Mouse (Mus musculus) T-cell, adult 2 months (primary cell): Measurements from ENCODE around the gene Hoxa9.
A peak's percentile ranks its signal among the peaks of the same experiment; 100 is the strongest.

Experiments
- DNase-seq: peaks from one replicate; pipeline ENCODE4 v3.0.0; 2022; ENCODE audit warnings: low spot score

The Hoxa9 gene

GRCm38 (mm10) chr6:52261751-52262462, 31.0 kb upstream of the Hoxa9 start:
- DNase-seq, result no peak

- DNase-seq, result no peak
These were observed 30.0 kb upstream of the Hoxa9 start, which contains the start of gene Hoxa13 for GRCm38 (mm10) chr6:52260654-52261575. Hoxa13 (minus strand) TSS chr6:52260880.

GRCm38 (mm10) chr6:52259811-52260261, 28.9 kb upstream of the Hoxa9 start:
- DNase-seq, result no peak

GRCm38 (mm10) chr6:52259081-52259790, 28.3 kb upstream of the Hoxa9 start:
- DNase-seq, result no peak

GRCm38 (mm10) chr6:52256956-52257355, 26.1 kb upstream of the Hoxa9 start:
- DNase-seq, result peak; percentile 74

- DNase-seq, result no peak
These were observed 22.9 kb upstream of the Hoxa9 start for GRCm38 (mm10) chr6:52253511-52254500.

- DNase-seq, result no peak
These were observed 22.0 kb upstream of the Hoxa9 start for GRCm38 (mm10) chr6:52252775-52253376.

GRCm38 (mm10) chr6:52252016-52252774, 21.3 kb upstream of the Hoxa9 start:
- DNase-seq, result no peak

- DNase-seq, result no peak
These were observed 20.4 kb upstream of the Hoxa9 start for GRCm38 (mm10) chr6:52251177-52251879.

GRCm38 (mm10) chr6:52249826-52250225, 18.9 kb upstream of the Hoxa9 start:
- DNase-seq, result no peak

DNA sequence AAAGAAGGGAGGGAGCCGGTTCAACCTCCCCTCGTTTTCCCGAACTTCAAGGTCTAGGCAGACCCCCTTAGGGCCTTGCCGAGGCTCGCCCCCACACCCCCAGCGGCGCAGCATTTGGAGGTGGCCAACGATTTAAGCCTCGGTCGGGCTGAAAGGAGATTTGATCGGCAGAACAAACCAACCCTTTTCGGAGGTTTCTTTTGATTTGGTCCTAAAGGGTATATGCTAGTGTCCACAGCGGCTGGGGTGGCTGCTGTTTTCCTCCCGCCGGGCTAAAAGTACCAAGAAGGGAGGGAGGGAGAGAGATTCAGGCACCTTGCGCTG, 18.5 kb upstream of the Hoxa9 start:
- DNase-seq, result no peak

GRCm38 (mm10) chr6:52248638-52249414, 17.9 kb upstream of the Hoxa9 start:
- no peak for DNase-seq

DNA sequence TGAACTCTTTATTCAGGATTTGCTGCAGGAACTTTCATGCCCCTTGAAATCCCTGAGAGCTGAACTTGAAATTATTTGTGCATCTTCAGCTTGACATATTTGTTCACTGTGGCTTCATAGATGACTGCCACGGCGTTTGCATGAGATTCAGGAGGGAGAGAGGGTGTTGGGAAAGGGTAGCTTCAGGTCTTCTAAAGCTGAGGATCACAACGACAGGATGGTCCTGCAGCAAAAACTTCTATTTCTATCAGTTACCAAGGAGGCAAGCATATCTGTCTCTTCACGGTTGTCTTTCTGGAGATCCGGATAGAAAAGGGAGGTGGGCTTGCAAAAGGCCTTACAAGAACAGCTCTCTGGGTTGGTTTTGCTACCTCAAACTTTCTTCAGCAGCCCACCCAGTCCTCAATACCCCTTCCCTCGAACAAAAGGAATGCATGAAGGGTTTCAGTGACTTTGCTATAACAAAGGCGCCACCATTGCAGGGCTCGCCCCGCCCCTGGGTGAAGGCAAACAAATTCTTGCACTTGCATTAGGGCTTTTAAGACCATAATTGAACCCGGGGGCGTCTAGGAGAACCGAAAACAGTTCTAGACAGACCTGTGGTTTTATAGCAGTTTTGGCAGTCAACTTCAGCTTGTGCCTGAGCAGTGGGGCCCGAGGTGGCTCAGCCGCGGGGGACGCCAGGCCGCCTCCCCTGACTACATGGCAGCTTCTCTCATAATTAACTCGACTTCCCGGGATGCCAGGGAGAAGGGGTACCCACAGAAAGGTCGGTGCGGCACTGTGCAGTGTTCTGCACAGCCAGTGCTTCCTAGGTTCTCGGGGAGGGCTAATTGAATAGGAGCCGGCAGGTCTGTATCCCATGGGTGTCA, 17.1 kb upstream of the Hoxa9 start:
- DNase-seq, result no peak

- DNase-seq, result no peak
These were observed 16.0 kb upstream of the Hoxa9 start for GRCm38 (mm10) chr6:52246916-52247315.

DNA sequence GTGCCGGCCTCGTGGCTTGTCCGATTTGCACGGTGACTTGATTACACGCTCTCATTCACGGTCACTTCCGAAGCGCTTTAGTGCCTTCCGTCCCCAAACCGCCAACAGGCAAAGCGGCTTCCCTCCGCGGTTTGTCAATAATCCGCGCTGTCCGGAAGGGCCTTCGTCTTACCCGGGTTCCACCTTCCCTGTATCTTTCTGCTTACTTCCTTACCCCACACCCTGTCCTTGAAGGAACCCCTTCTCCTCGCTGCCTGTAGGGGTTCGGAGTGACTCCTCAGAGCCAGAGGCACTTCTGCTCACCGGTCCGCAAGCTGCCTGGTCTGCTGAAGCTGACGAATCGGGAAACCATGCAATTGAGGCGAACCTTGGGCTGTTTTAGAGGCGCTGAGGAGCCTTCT, 15.5 kb upstream of the Hoxa9 start:
- no peak for DNase-seq

GRCm38 (mm10) chr6:52245757-52246142, 14.9 kb upstream of the Hoxa9 start, which contains the start of gene Hoxa11:
Hoxa11 (minus strand) TSS chr6:52245810.
- DNase-seq, result no peak

- DNase-seq, result no peak
These were observed 14.3 kb upstream of the Hoxa9 start for GRCm38 (mm10) chr6:52245040-52245756.
